Mouse (Mus musculus) small intestine, adult 2 months (tissue): ENCODE measurements around the gene Taf5l.

ENCODE experiments used
- CTCF ChIP-seq: fragments of 200-500 bp; IDR thresholded peaks from 2 replicates; pipeline ENCODE4 v1.5.1; 2012; ENCODE audit warnings: low read depth, mild to moderate bottlenecking, control low read depth, inconsistent platforms, low read length, moderate library complexity, mixed read lengths; ENCODE audit not compliant: insufficient replicate concordance, insufficient read length; ENCODE audit errors: extremely low read depth
- POLR2A ChIP-seq: fragments of 200-500 bp; IDR thresholded peaks from 2 replicates; pipeline ENCODE4 v1.6.1; 2012; ENCODE audit warnings: low read depth, mild to moderate bottlenecking, control low read depth, inconsistent platforms, low read length, moderate library complexity

DNA sequence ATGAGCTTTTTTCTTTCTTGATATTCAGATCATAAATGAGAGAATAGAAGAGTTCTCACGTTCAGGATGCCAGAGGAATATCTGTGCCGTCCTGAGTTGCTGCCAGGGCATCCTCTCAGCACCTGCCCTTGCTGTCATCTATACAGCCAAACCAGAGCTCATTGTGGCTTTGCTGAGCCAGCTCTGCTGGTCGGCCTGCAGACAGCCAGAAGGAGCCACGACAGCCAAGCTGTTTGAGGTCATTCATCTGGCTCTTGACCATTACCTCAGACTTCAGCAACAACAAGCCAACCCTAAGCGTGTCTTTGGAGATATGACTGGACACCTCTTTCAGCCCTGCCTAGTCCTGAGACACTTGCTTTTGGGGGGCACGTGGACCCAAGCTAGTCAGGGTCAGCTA, 6.6 kb upstream of the Taf5l start:
- TF ChIP-seq POLR2A (no peak), CTCF (no peak)
